Mouse (Mus musculus) ES-E14 (cell line): Measurements from ENCODE around the gene Izumo3.

ENCODE experiments used
- CHD2 ChIP-seq: IDR thresholded peaks from 2 replicates; pipeline ENCODE4 v1.6.1; 2014; ENCODE audit warnings: mild to moderate bottlenecking, low read depth, low read length, inconsistent platforms
- HCFC1 ChIP-seq: IDR thresholded peaks from 2 replicates; pipeline ENCODE4 v1.6.1; 2012; ENCODE audit warnings: low read length, inconsistent platforms, borderline replicate concordance; ENCODE audit not compliant: insufficient read depth
- MAFK ChIP-seq: IDR thresholded peaks from 2 replicates; pipeline ENCODE4 v1.6.1; 2014; ENCODE audit warnings: mild to moderate bottlenecking, low read depth, low read length, inconsistent platforms; ENCODE audit not compliant: insufficient read depth
- ZNF384 ChIP-seq: IDR thresholded peaks from 2 replicates; pipeline ENCODE4 v1.6.1; 2012; ENCODE audit warnings: low read depth, low read length, inconsistent platforms

DNA sequence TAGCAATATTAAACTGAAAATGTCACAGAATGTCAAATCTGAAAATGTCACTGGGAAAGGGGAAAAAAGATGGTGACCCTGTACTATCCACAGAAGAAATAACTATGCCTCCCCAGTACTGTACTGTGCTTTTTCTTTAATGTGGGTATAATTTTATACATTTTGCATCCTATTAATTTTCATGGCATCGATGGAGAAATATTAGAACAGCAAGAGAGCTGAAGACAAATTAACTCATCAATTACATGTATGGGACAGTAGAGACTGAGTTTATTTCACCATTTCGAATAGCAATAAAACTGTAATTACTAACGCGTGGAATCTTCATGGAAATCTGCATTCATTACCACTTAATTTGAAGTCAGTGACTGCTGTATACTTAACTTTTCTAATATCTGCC lies 49.6 kb downstream of the Izumo3 start:
- TF ChIP-seq MAFK (no peak), HCFC1 (no peak), CHD2 (no peak), ZNF384 (no peak)
